Mouse (Mus musculus) hindbrain, embryonic 15.5 days (tissue): ENCODE measurements at regions not wholly inside any gene's neighbourhood (a gene's known extent, or its start where the extent isn't known, plus 50 kb on each side); places are given as distances from the start of the nearest gene placed in this dataset.
A peak's percentile ranks its signal among the peaks of the same experiment; 100 is the strongest.

Source experiments
- ATAC-seq: fragments of 200-750 bp; cut with Nextera tagmentation; 2 replicates; pipeline ENCODE4 v1.8.0; 2017; ENCODE audit warnings: low read depth, moderate number of reproducible peaks, moderate TSS enrichment; ENCODE audit not compliant: low FRiP score
- H3K27ac ChIP-seq: fragments of 300-500 bp; sonication (generic); replicated peaks from 2 replicates; pipeline ENCODE4 v1.5.1; 2015; ENCODE audit warnings: mild to moderate bottlenecking, inconsistent platforms
- H3K27me3 ChIP-seq: fragments of 300-500 bp; sonication (generic); 2 replicates; pipeline ENCODE4 v1.6.1; 2015; ENCODE audit warnings: control low read depth, inconsistent platforms
- H3K36me3 ChIP-seq: fragments of 300-500 bp; sonication (generic); 2 replicates; pipeline ENCODE4 v1.6.1; 2015; ENCODE audit warnings: control low read depth, inconsistent platforms
- H3K4me1 ChIP-seq: fragments of 300-500 bp; sonication (generic); replicated peaks from 2 replicates; pipeline ENCODE4 v1.6.1; 2015; ENCODE audit warnings: control low read depth, inconsistent platforms
- H3K4me2 ChIP-seq: fragments of 300-500 bp; sonication (generic); 2 replicates; pipeline ENCODE4 v1.6.1; 2015; ENCODE audit warnings: moderate library complexity, mild to moderate bottlenecking, inconsistent platforms
- H3K4me3 ChIP-seq: fragments of 300-500 bp; sonication (generic); 2 replicates; pipeline ENCODE4 v1.5.1; 2015; ENCODE audit warnings: mild to moderate bottlenecking, inconsistent platforms
- H3K9ac ChIP-seq: fragments of 300-500 bp; sonication (generic); 2 replicates; pipeline ENCODE4 v1.6.1; 2015; ENCODE audit warnings: inconsistent platforms
- H3K9me3 ChIP-seq: fragments of 300-500 bp; sonication (generic); 2 replicates; pipeline ENCODE4 v1.6.1; 2016; ENCODE audit warnings: control low read depth, inconsistent platforms
- WGBS: fragments of 180-500 bp; shearing (Covaris S2); methylation state at CpG from one replicate; pipeline ENCODE4 v1.1.7; 2015; 5-methylcytosine and 5-hydroxymethylcytosine counted together

- no peak overlapping the region for H3K27ac ChIP-seq
- no peak overlapping the region for H3K9ac ChIP-seq
- H3K4me3 ChIP-seq = no peak overlapping the region
- 87% methylated on average over 6 of the region's 6 CpGs for WGBS
- no peaks in the 10 kb centered on the region for H3K4me1 ChIP-seq
- H3K9me3 ChIP-seq = no peaks in the 10 kb centered on the region
- H3K27me3 ChIP-seq = 0 out of 2 replicates have a peak, but pooled peaks cover 2% of the 10 kb centered on the region
- no peak for ATAC-seq
- H3K4me2 ChIP-seq = no peak overlapping the region
- no peaks in the 10 kb centered on the region for H3K36me3 ChIP-seq
Measured at GRCm38 (mm10) chr3:52500026-52500425, 231.9 kb downstream of the Foxo1 start.

GRCm38 (mm10) chr3:52499581-52499980 lies 231.4 kb downstream of the Foxo1 start:
- WGBS = 87% methylated on average over 1 of the region's 1 CpGs

GRCm38 (mm10) chr3:52498506-52499228 lies 230.5 kb downstream of the Foxo1 start:
- Histone ChIP-seq H3K9me3 (no peaks in the 10 kb centered on the region), H3K4me2 (no peak overlapping the region), H3K27me3 (0 out of 2 replicates have a peak, but pooled peaks cover 2% of the 10 kb centered on the region), H3K4me1 (no peaks in the 10 kb centered on the region), H3K4me3 (no peak overlapping the region), H3K36me3 (no peaks in the 10 kb centered on the region), H3K27ac (no peak overlapping the region), H3K9ac (no peak overlapping the region)
- ATAC-seq = no peak
- WGBS = 82% methylated on average over 15 of the region's 15 CpGs

More at GRCm38 (mm10) chr3:52499581-52499980, 231.4 kb downstream of the Foxo1 start:
- no peak overlapping the region for H3K4me2 ChIP-seq
- no peak for ATAC-seq
- H3K4me1 ChIP-seq = no peaks in the 10 kb centered on the region
- no peaks in the 10 kb centered on the region for H3K9me3 ChIP-seq
- 0 out of 2 replicates have a peak, but pooled peaks cover 2% of the 10 kb centered on the region for H3K27me3 ChIP-seq
- H3K27ac ChIP-seq = no peak overlapping the region
- no peaks in the 10 kb centered on the region for H3K36me3 ChIP-seq
- H3K9ac ChIP-seq = no peak overlapping the region
- H3K4me3 ChIP-seq = no peak overlapping the region

GRCm38 (mm10) chr3:52496965-52497364 lies 228.8 kb downstream of the Foxo1 start:
- H3K4me2 ChIP-seq = no peak overlapping the region
- WGBS = 87% methylated on average over 4 of the region's 4 CpGs

GRCm38 (mm10) chr3:52495401-52495800 lies 227.3 kb downstream of the Foxo1 start:
- Histone ChIP-seq H3K36me3 (no peaks in the 10 kb centered on the region), H3K9me3 (no peaks in the 10 kb centered on the region), H3K9ac (no peak overlapping the region), H3K27ac (no peak overlapping the region), H3K4me1 (no peaks in the 10 kb centered on the region), H3K4me2 (no peak overlapping the region), H3K27me3 (0 out of 2 replicates have a peak, but pooled peaks cover 2% of the 10 kb centered on the region), H3K4me3 (no peak overlapping the region)
- no peak for ATAC-seq

More at GRCm38 (mm10) chr3:52496965-52497364, 228.8 kb downstream of the Foxo1 start:
- ATAC-seq = no peak
- Histone ChIP-seq H3K4me3 (no peak overlapping the region), H3K36me3 (no peaks in the 10 kb centered on the region), H3K27me3 (0 out of 2 replicates have a peak, but pooled peaks cover 2% of the 10 kb centered on the region), H3K27ac (no peak overlapping the region), H3K4me1 (no peaks in the 10 kb centered on the region), H3K9me3 (no peaks in the 10 kb centered on the region), H3K9ac (no peak overlapping the region)

- no peaks in the 10 kb centered on the region for H3K4me1 ChIP-seq
- no peaks in the 10 kb centered on the region for H3K36me3 ChIP-seq
- H3K27ac ChIP-seq = no peak overlapping the region
- H3K4me3 ChIP-seq = no peak overlapping the region
- H3K27me3 ChIP-seq = 0 out of 2 replicates have a peak, but pooled peaks cover 2% of the 10 kb centered on the region
- ATAC-seq = no peak
- no peak overlapping the region for H3K4me2 ChIP-seq
- 45% methylated on average over 2 of the region's 2 CpGs for WGBS
- no peak overlapping the region for H3K9ac ChIP-seq
- no peaks in the 10 kb centered on the region for H3K9me3 ChIP-seq
Measured at GRCm38 (mm10) chr3:52494924-52495323, 226.8 kb downstream of the Foxo1 start.

GRCm38 (mm10) chr3:52479186-52479585 lies 211.1 kb downstream of the Foxo1 start:
- no peak overlapping the region for H3K27ac ChIP-seq
- H3K4me1 ChIP-seq = no peaks in the 10 kb centered on the region
- H3K4me2 ChIP-seq = no peak overlapping the region
- H3K4me3 ChIP-seq = no peak overlapping the region
- no peak overlapping the region for H3K9ac ChIP-seq
- H3K36me3 ChIP-seq = no peaks in the 10 kb centered on the region
- ATAC-seq = no peak
- whole genome bisulfite sequencing = 85% methylated on average over 5 of the region's 5 CpGs
- no peaks in the 10 kb centered on the region for H3K9me3 ChIP-seq
- H3K27me3 ChIP-seq = no peaks in the 10 kb centered on the region

- H3K27me3 ChIP-seq = no peaks in the 10 kb centered on the region
- no peak for ATAC-seq
- no peaks in the 10 kb centered on the region for H3K9me3 ChIP-seq
- 82% methylated on average over 4 of the region's 4 CpGs for WGBS
- no peak overlapping the region for H3K9ac ChIP-seq
- no peak overlapping the region for H3K4me2 ChIP-seq
- no peak overlapping the region for H3K4me3 ChIP-seq
- H3K36me3 ChIP-seq = no peaks in the 10 kb centered on the region
- no peak overlapping the region for H3K27ac ChIP-seq
- H3K4me1 ChIP-seq = 0 out of 2 replicates have a peak, but pooled peaks cover 9% of the 10 kb centered on the region
Measured at GRCm38 (mm10) chr3:52469900-52470299, 201.8 kb downstream of the Foxo1 start.

GRCm38 (mm10) chr3:52469397-52469796 lies 201.3 kb downstream of the Foxo1 start:
- no peaks in the 10 kb centered on the region for H3K27me3 ChIP-seq

GRCm38 (mm10) chr3:52468326-52468725 lies 200.2 kb downstream of the Foxo1 start:
- Histone ChIP-seq H3K4me3 (no peak overlapping the region), H3K27ac (no peak overlapping the region), H3K9me3 (no peaks in the 10 kb centered on the region), H3K4me1 (0 out of 2 replicates have a peak, but pooled peaks cover 9% of the 10 kb centered on the region), H3K9ac (no peak overlapping the region), H3K36me3 (no peaks in the 10 kb centered on the region), H3K27me3 (no peaks in the 10 kb centered on the region), H3K4me2 (no peak overlapping the region)
- 93% methylated on average over 8 of the region's 8 CpGs for WGBS
- ATAC-seq = no peak

More at GRCm38 (mm10) chr3:52469397-52469796, 201.3 kb downstream of the Foxo1 start:
- Histone ChIP-seq H3K4me2 (no peak overlapping the region), H3K4me1 (0 out of 2 replicates have a peak, but pooled peaks cover 9% of the 10 kb centered on the region), H3K27ac (no peak overlapping the region), H3K36me3 (no peaks in the 10 kb centered on the region), H3K9me3 (no peaks in the 10 kb centered on the region), H3K4me3 (no peak overlapping the region), H3K9ac (no peak overlapping the region)
- ATAC-seq = no peak
- WGBS = 83% methylated on average over 5 of the region's 5 CpGs

- Histone ChIP-seq H3K27me3 (no peaks in the 10 kb centered on the region), H3K9ac (no peak overlapping the region), H3K9me3 (no peaks in the 10 kb centered on the region), H3K36me3 (no peaks in the 10 kb centered on the region), H3K4me3 (no peak overlapping the region), H3K4me2 (no peak overlapping the region), H3K27ac (no peak overlapping the region), H3K4me1 (0 out of 2 replicates have a peak, but pooled peaks cover 9% of the 10 kb centered on the region)
- no peak for ATAC-seq
- WGBS = 75% methylated on average over 3 of the region's 3 CpGs
Measured at GRCm38 (mm10) chr3:52467876-52468275, 199.7 kb downstream of the Foxo1 start.

- 52% methylated on average over 11 of the region's 11 CpGs for WGBS
- H3K4me3 ChIP-seq = no peak overlapping the region
- no peaks in the 10 kb centered on the region for H3K9me3 ChIP-seq
- H3K4me2 ChIP-seq = no peak overlapping the region
- peak; percentile 42; the same call in 1 of the 2 replicates for ATAC-seq
- no peak overlapping the region for H3K9ac ChIP-seq
- H3K27ac ChIP-seq = 0 out of 2 replicates have a peak overlapping the region, but pooled peaks have one; percentile 21
- no peaks in the 10 kb centered on the region for H3K27me3 ChIP-seq
- 0 out of 2 replicates have a peak, but pooled peaks cover 9% of the 10 kb centered on the region for H3K4me1 ChIP-seq
- H3K36me3 ChIP-seq = no peaks in the 10 kb centered on the region
Measured at GRCm38 (mm10) chr3:52466984-52467565, 198.9 kb downstream of the Foxo1 start.
